Mouse (Mus musculus) CH12.LX (cell line): ENCODE measurements around the gene Rexo5. TPM values are rescaled to one million over a fixed set of nuclear protein-coding genes. Genes with fewer than 3 reads are reported as not detected.

Experiments
- DNase-seq: peaks from one replicate; pipeline ENCODE4 v3.0.0-alpha.2; 2013; ENCODE audit errors: extremely low read depth
- H3K27ac ChIP-seq: 2 replicates; pipeline ENCODE4 v1.5.1; 2012; ENCODE audit warnings: low read depth, mild to moderate bottlenecking, control low read depth, moderate library complexity; ENCODE audit not compliant: insufficient read depth
- H3K27me3 ChIP-seq: replicated peaks from 2 replicates; pipeline ENCODE3; 2012; ENCODE audit warnings: inconsistent platforms
- H3K36me3 ChIP-seq, 2 experiments: replicated peaks in 1 of 2; 2 replicates each; pipeline versions ENCODE3 to v1.6.1; 2012; ENCODE audit warnings: inconsistent platforms in 1 of 2, low read length in 1 of 2, mild to moderate bottlenecking in 1 of 2, mixed read lengths in 1 of 2, moderate library complexity in 1 of 2; ENCODE audit not compliant: control insufficient read depth in 1 of 2, insufficient read depth in 1 of 2
- H3K4me1 ChIP-seq, 2 experiments: 2 replicates each; pipeline ENCODE4 v1.6.1; 2012; ENCODE audit warnings: inconsistent platforms in 1 of 2, moderate library complexity in 1 of 2; ENCODE audit not compliant: insufficient read depth in 2 of 2, control insufficient read depth in 1 of 2
- H3K4me2 ChIP-seq: 2 replicates; pipeline ENCODE4 v1.6.1; 2012; ENCODE audit warnings: low read depth, mild to moderate bottlenecking, control low read depth; ENCODE audit not compliant: poor library complexity, insufficient read depth, severe bottlenecking
- H3K4me3 ChIP-seq, 3 experiments: fragments of 150-350 bp in 1 of 3; sonication (generic) in 1 of 3; replicated peaks in 1 of 3; 2 replicates each; pipeline versions ENCODE3 to v1.5.1; 2011 to 2012; ENCODE audit warnings: low read depth in 2 of 3, low read length in 2 of 3, mild to moderate bottlenecking in 2 of 3, moderate library complexity in 2 of 3, control low read depth in 1 of 3, improper control_type of control experiment in 1 of 3, inconsistent platforms in 1 of 3, mixed read lengths in 1 of 3; ENCODE audit not compliant: poor library complexity in 1 of 3
- H3K79me2 ChIP-seq: replicated peaks from 2 replicates; pipeline ENCODE4 v1.6.1; 2012; ENCODE audit warnings: mild to moderate bottlenecking, moderate library complexity; ENCODE audit not compliant: control insufficient read depth, poor library complexity, insufficient read depth, severe bottlenecking; ENCODE audit errors: extremely low read depth
- H3K9ac ChIP-seq: 2 replicates; pipeline ENCODE4 v1.6.1; 2012; ENCODE audit warnings: low read depth, mild to moderate bottlenecking, control low read depth, moderate library complexity; ENCODE audit not compliant: insufficient read depth
- H3K9me3 ChIP-seq: replicated peaks from 2 replicates; pipeline ENCODE3; 2012; ENCODE audit warnings: low read length, inconsistent platforms, mixed read lengths
- BHLHE40 ChIP-seq: IDR thresholded peaks from 2 replicates; pipeline ENCODE4 v1.6.1; 2011; ENCODE audit warnings: mild to moderate bottlenecking, low read depth, low read length, improper control_type of control experiment
- E2F4 ChIP-seq: IDR thresholded peaks from 2 replicates; pipeline ENCODE4 v1.6.1; 2011; ENCODE audit warnings: low read depth, low read length, improper control_type of control experiment; ENCODE audit not compliant: insufficient replicate concordance
- ETS1 ChIP-seq: conservative IDR thresholded peaks from 2 replicates; pipeline ENCODE4 v1.6.1; 2012; ENCODE audit warnings: low read depth, mild to moderate bottlenecking, inconsistent platforms, low read length, improper control_type of control experiment, moderate library complexity
- GABPA ChIP-seq: IDR thresholded peaks from 2 replicates; pipeline ENCODE4 v1.6.1; 2012; ENCODE audit warnings: low read depth, low read length, improper control_type of control experiment, inconsistent platforms; ENCODE audit not compliant: insufficient replicate concordance
- MAX ChIP-seq: IDR thresholded peaks from 2 replicates; pipeline ENCODE4 v1.6.1; 2011; ENCODE audit warnings: low read length, improper control_type of control experiment
- MAZ ChIP-seq: IDR thresholded peaks from 2 replicates; pipeline ENCODE4 v1.6.1; 2012; ENCODE audit warnings: low read depth, mild to moderate bottlenecking, inconsistent platforms, low read length, improper control_type of control experiment, moderate library complexity
- RAD21 ChIP-seq: IDR thresholded peaks from 2 replicates; pipeline ENCODE4 v1.6.1; 2011; ENCODE audit warnings: low read depth, mild to moderate bottlenecking, low read length, improper control_type of control experiment, moderate library complexity
- USF1 ChIP-seq: IDR thresholded peaks from 2 replicates; pipeline ENCODE4 v1.6.1; 2014; ENCODE audit warnings: low read depth, mild to moderate bottlenecking, inconsistent platforms, low read length, improper control_type of control experiment
- ZMIZ1 ChIP-seq: IDR thresholded peaks from 2 replicates; pipeline ENCODE4 v1.6.1; 2012; ENCODE audit warnings: low read depth, mild to moderate bottlenecking, inconsistent platforms, low read length, improper control_type of control experiment
- ZNF384 ChIP-seq: IDR thresholded peaks from 2 replicates; pipeline ENCODE4 v1.6.1; 2012; ENCODE audit warnings: low read depth, low read length, improper control_type of control experiment, inconsistent platforms
- dilution Hi-C: fragments of 300-500 bp; cut with MboI; formaldehyde crosslinking; loops from 2 replicates; pipeline ENCODE4 v1.14.3; 2020; ENCODE audit warnings: low sequenced_read_pairs; ENCODE audit not compliant: extremely low pct_unique_long_range_greater_than_20kb, extremely low pct_ligation_motif_present
- in situ Hi-C: fragments of 300-500 bp; cut with MboI; formaldehyde crosslinking; loops from 3 replicates; pipeline ENCODE4 v1.14.3; 2019; ENCODE audit warnings: low sequenced_read_pairs, low pct_ligation_motif_present, low pct_unique_long_range_greater_than_20kb, mixed read lengths
- polyA plus RNA-seq: library from polyadenylated mRNA; unstranded; fragments of >175 nt; gene quantifications from 2 replicates; pipeline ENCODE4 v1.2.1, GENCODE M21; 2012; ENCODE audit warnings: low read depth; ENCODE audit not compliant: insufficient read length
- total RNA-seq, 2 experiments: library from RNA; depleted of rRNA; stranded (reverse); fragments of 300-350 nt in 1 of 2; fragments of >200 nt in 1 of 2; gene quantifications; 2 replicates each; pipeline ENCODE4 v1.2.3; 2012 to 2014

Rexo5 gene
- total and polyA plus RNA-seq, 3 experiments: 11.0 to 15.5 (median 12.0) TPM

DNA sequence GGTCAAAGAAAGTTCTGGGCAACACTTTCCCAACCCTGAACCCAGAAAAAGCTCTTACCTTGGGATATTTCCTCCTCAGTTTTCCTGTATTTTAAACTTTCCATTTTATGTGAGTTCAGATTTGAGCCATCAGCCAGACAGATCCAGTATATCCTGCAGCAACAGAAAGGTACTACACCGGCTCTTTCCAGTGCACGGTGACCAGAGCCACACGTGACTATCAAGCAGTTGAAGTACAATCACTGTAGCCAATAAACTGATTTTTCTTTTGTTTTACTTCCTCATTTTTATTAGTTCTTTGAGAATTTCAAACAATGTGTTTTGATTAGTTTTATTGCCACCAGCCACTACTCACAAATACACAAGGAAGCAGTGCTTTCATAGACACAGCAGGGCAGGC lies 29.4 kb upstream of the Rexo5 start:
- TF ChIP-seq MAX (no peak), BHLHE40 (no peak), RAD21 (no peak), ZMIZ1 (no peak), USF1 (no peak), E2F4 (no peak)
- DNase-seq: no peak
- Histone ChIP-seq H3K9me3 (no peaks in the 10 kb centered on the region), H3K4me3 (no peak overlapping the region), H3K27ac (no peak overlapping the region), H3K4me1 (no peaks in the 10 kb centered on the region), H3K36me3 (no peaks in the 10 kb centered on the region), H3K9ac (no peak overlapping the region), H3K79me2 (no peaks in the 10 kb centered on the region), H3K4me2 (no peak overlapping the region), H3K27me3 (no peaks in the 10 kb centered on the region)
- dilution Hi-C loops: no loop called here
- in situ Hi-C loops: no loop called here

DNA sequence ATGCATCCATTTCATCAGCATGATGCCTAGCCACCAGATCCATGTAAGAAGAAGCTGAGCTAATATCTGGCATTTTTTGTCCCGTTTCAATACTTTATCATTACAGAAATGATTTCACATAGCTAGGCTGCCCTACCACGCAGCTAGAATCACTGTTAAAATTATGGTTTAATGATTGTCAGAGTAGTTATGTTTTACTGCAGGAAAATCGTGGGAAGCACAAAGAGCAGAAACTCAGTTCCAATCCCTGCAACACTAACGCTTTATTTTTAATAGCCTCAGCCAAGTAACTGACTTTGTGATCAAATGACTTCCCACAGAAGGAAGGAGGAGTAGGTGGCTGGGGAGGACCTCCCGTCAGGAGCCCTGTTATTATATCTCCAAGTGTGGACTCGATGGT lies 26.8 kb upstream of the Rexo5 start:
- Histone ChIP-seq H3K9me3 (no peaks in the 10 kb centered on the region), H3K27me3 (no peaks in the 10 kb centered on the region), H3K79me2 (no peaks in the 10 kb centered on the region), H3K9ac (no peak overlapping the region), H3K27ac (no peak overlapping the region), H3K4me1 (no peaks in the 10 kb centered on the region), H3K4me2 (no peak overlapping the region), H3K4me3 (no peak overlapping the region), H3K36me3 (no peaks in the 10 kb centered on the region)
- TF ChIP-seq ETS1: no peak
- no peak for TF ChIP-seq USF1
- TF ChIP-seq BHLHE40: no peak
- no peak for TF ChIP-seq MAZ
- no peak for TF ChIP-seq GABPA
- DNase-seq: no peak
- dilution Hi-C loops: no loop called here
- in situ Hi-C loops: no loop called here

DNA sequence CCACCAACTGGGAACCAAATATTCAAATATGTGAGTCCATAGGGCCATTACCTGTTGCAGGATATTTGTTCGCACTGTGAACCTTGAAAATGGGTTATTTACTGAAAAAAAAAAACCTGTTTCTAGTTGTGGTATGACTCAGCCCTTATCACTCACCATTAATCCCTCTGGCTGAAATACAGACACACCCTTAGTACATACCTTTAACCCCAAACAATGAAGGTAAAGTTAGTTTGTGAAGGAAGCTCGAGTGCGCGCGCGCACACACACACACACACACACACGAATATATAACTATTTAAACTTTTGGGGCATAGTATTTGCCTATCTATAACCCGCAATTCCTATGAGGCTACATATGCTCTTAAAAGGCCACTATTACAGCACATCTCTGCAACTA lies 23.9 kb upstream of the Rexo5 start:
- no peak for DNase-seq
- TF ChIP-seq ZNF384 (0 out of 2 replicates have a peak, but pooled peaks have one; percentile 7), ZMIZ1 (no peak)
- in situ Hi-C loops (no loop called here), dilution Hi-C loops (no loop called here)
- no peaks in the 10 kb centered on the region for H3K79me2 ChIP-seq
- H3K27ac ChIP-seq: no peak overlapping the region
- no peak overlapping the region for H3K4me3 ChIP-seq
- no peaks in the 10 kb centered on the region for H3K4me1 ChIP-seq
- no peak overlapping the region for H3K4me2 ChIP-seq
- no peak overlapping the region for H3K9ac ChIP-seq
- no peaks in the 10 kb centered on the region for H3K36me3 ChIP-seq
- no peaks in the 10 kb centered on the region for H3K27me3 ChIP-seq
- no peaks in the 10 kb centered on the region for H3K9me3 ChIP-seq
